9 mouse cellular contexts compared by ENCODE assay signal in the genomic region with DNA sequence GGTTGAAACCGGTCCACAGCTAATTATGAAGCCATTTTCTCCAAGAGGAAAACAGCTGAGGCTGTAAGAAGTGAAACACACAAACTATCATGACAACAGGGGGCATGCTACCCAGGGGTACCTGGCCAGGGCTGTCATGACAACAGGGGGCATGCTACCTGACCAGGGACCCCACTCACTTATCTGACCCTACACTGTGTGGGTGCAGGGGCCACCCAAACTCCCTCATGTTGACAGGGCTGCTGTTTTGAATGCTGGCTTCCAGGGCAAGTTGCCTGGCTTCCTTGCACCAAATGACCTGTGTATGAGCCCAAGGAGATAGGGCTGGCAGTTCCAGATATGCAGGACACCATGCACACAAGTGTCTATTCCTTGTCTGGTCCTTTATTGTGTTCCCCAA. TPM values are rescaled to one million over a fixed set of nuclear protein-coding genes. Genes with fewer than 3 reads are reported as not detected.
DNase-seq lines count a peak whose midpoint lies in the region; ATAC-seq and TF ChIP-seq lines count a peak whose summit lies in the region.
"Had no signal": no experiment of that assay in that cellular context is flagged by ENCODE, and none has a peak within 500 bp of the region (broad histone marks: within the 10 kb centered on the region; RNA-seq: fewer than 3 reads in every experiment).

No protein-coding gene starts in this region.

- H3K27me3 ChIP-seq in heart, embryonic 14.5 days (ENCODE audit: control insufficient read depth, insufficient read depth, low read length), result no peaks in the 10 kb centered on the region
- no peaks in the 10 kb centered on the region for H3K27me3 ChIP-seq in MEL (ENCODE audit: control insufficient read depth in 1 of 2, insufficient read depth in 2 of 2, low read length in 2 of 2)
- no peaks in the 10 kb centered on the region for H3K27me3 ChIP-seq in hindbrain, embryonic 11.5 days (ENCODE audit: control insufficient read depth, insufficient read depth, low read length)
- no peaks in the 10 kb centered on the region for H3K27me3 ChIP-seq in midbrain, embryonic 11.5 days (ENCODE audit: control insufficient read depth, insufficient read depth, low read length)

- H3K4me1 ChIP-seq in heart, embryonic 14.5 days (ENCODE audit: control insufficient read depth in 2 of 2, insufficient read depth in 2 of 2, low read length in 2 of 2), result peaks cover 6 to 24% of the 10 kb centered on the region in 2 experiments
- H3K4me1 ChIP-seq in MEL (ENCODE audit: control insufficient read depth in 1 of 2, insufficient read depth in 2 of 2, low read length in 2 of 2), result peaks cover 11 to 22% of the 10 kb centered on the region in 2 experiments
- H3K4me1 ChIP-seq in hindbrain, embryonic 11.5 days (replicated peaks; ENCODE audit: control insufficient read depth, insufficient read depth, low read length), result peaks cover 5% of the 10 kb centered on the region; the same call in 1 of the 2 replicates
- H3K4me1 ChIP-seq in midbrain, embryonic 11.5 days (ENCODE audit: control insufficient read depth, insufficient read depth, low read length), result peaks cover 12% of the 10 kb centered on the region

- H3K9me3 ChIP-seq in heart, embryonic 14.5 days (ENCODE audit: control insufficient read depth, low read length), result no peaks in the 10 kb centered on the region
- H3K9me3 ChIP-seq in MEL (replicated peaks; ENCODE audit: insufficient read depth, low read length), result no peaks in the 10 kb centered on the region
- H3K9me3 ChIP-seq in hindbrain, embryonic 11.5 days (ENCODE audit: control insufficient read depth, low read length), result no peaks in the 10 kb centered on the region
- no peaks in the 10 kb centered on the region for H3K9me3 ChIP-seq in midbrain, embryonic 11.5 days (ENCODE audit: control insufficient read depth, low read length)

- H3K4me2 ChIP-seq in heart, embryonic 14.5 days (ENCODE audit: low read length), result peak overlapping the region; percentile 90
- peak overlapping the region; percentile 73 for H3K4me2 ChIP-seq in hindbrain, embryonic 11.5 days (replicated peaks; ENCODE audit: low read depth, low read length)
- peak overlapping the region; percentile 89 for H3K4me2 ChIP-seq in midbrain, embryonic 11.5 days

- 0 out of 4 replicates have a peak overlapping the region, but pooled peaks of 1 of the 2 experiments have one; percentile 92 for H3K27ac ChIP-seq in heart, embryonic 14.5 days (replicated peaks in 1 of 2; ENCODE audit: control insufficient read depth in 1 of 2, insufficient read depth in 1 of 2, low read depth in 2 of 2, low read length in 2 of 2)
- peak overlapping the region; percentile 93 for H3K27ac ChIP-seq in MEL (ENCODE audit: control insufficient read depth, low read depth, low read length)
- no peak overlapping the region for H3K27ac ChIP-seq in hindbrain, embryonic 11.5 days (ENCODE audit: low read depth, low read length)
- no peak overlapping the region for H3K27ac ChIP-seq in midbrain, embryonic 11.5 days (ENCODE audit: low read depth, low read length)

- no peak for TF ChIP-seq EP300 in MEL (IDR thresholded peaks at IDR 0.05; ENCODE audit: low read depth in 1 of 2, low read length in 2 of 2)

- TF ChIP-seq RAD21 in MEL (IDR thresholded peaks at IDR 0.05; ENCODE audit: low read depth, low read length), result no peak

- no peak for TF ChIP-seq CTCF in MEL (IDR thresholded peaks at IDR 0.05 in 2 of 3, conservative IDR thresholded peaks at IDR 0.05 in 1 of 3; ENCODE audit: control insufficient read depth in 1 of 3, insufficient read depth in 1 of 3, low read depth in 2 of 3, low read length in 3 of 3, poor library complexity in 1 of 3, severe bottlenecking in 1 of 3)

- DNase-seq in heart, postnatal 25 days (ENCODE audit: low spot score), result no peak
- DNase-seq in MEL (ENCODE audit: low read depth, low spot score), result no peak
- DNase-seq in hindbrain, embryonic 11.5 days (ENCODE audit: low spot score), result no peak
- no peak for DNase-seq in midbrain, embryonic 11.5 days (ENCODE audit: low spot score, missing footprints)
- DNase-seq in thymus, postnatal 14 days, result no peak
- no peak for DNase-seq in frontal cortex, postnatal 14 days (ENCODE audit: low spot score in 2 of 2)
- no peak for DNase-seq in urinary bladder, postnatal 10 days (ENCODE audit: low spot score)
- DNase-seq: gastrocnemius, postnatal 36 days had no signal

- TF ChIP-seq POLR2A in MEL (IDR thresholded peaks at IDR 0.05; ENCODE audit: control insufficient read depth in 1 of 2, insufficient read depth in 1 of 2, low read depth in 1 of 2, low read length in 2 of 2, poor library complexity in 1 of 2), result no peak

- H3K79me2 ChIP-seq in MEL (ENCODE audit: control insufficient read depth, insufficient read depth, low read length, poor library complexity), result peaks cover 64% of the 10 kb centered on the region

- H3K4me3 ChIP-seq in heart, embryonic 14.5 days (ENCODE audit: control insufficient read depth in 1 of 2, insufficient read depth in 1 of 2, low read depth in 1 of 2, low read length in 2 of 2), result peak overlapping the region; percentile 84 to 85
- peak overlapping the region; percentile 64 to 72 for H3K4me3 ChIP-seq in MEL (ENCODE audit: control insufficient read depth in 1 of 2, insufficient read depth in 1 of 2, low read depth in 2 of 2, low read length in 2 of 2)
- H3K4me3 ChIP-seq in hindbrain, embryonic 11.5 days (ENCODE audit: low read depth, low read length), result peak overlapping the region; percentile 70
- peak overlapping the region; percentile 76 for H3K4me3 ChIP-seq in midbrain, embryonic 11.5 days (ENCODE audit: low read depth, low read length)

- H3K9ac ChIP-seq in heart, embryonic 14.5 days (ENCODE audit: low read length), result peak overlapping the region; percentile 87
- H3K9ac ChIP-seq in MEL (ENCODE audit: control insufficient read depth, low read depth, low read length, poor library complexity, severe bottlenecking), result peak overlapping the region; percentile 86
- H3K9ac ChIP-seq in hindbrain, embryonic 11.5 days (ENCODE audit: low read depth, low read length), result peak overlapping the region; percentile 83
- H3K9ac ChIP-seq in midbrain, embryonic 11.5 days (ENCODE audit: low read length), result peak overlapping the region; percentile 89

- ATAC-seq in heart, embryonic 14.5 days (ENCODE audit: insufficient number of reproducible peaks, insufficient read depth, low FRiP score, low read depth), result no peak
- ATAC-seq in hindbrain, embryonic 11.5 days (ENCODE audit: low FRiP score), result no peak
- no peak for ATAC-seq in midbrain, embryonic 11.5 days (ENCODE audit: low FRiP score)

- WGBS in heart, embryonic 14.5 days, result 81% methylated on average over 1 of the region's 1 CpGs
- 91% methylated on average over 1 of the region's 1 CpGs for WGBS in hindbrain, embryonic 11.5 days
- 97% methylated on average over 1 of the region's 1 CpGs for WGBS in midbrain, embryonic 11.5 days

- intact Hi-C loops in heart, postnatal 25 days (cut with DNase I), result no loop called here

- H3K36me3 ChIP-seq in heart, embryonic 14.5 days (ENCODE audit: control insufficient read depth, insufficient read depth, low read length), result peaks cover 55% of the 10 kb centered on the region
- peaks cover 25 to 39% of the 10 kb centered on the region in 2 experiments for H3K36me3 ChIP-seq in MEL (ENCODE audit: control insufficient read depth in 1 of 2, insufficient read depth in 2 of 2, low read length in 2 of 2)
- H3K36me3 ChIP-seq in hindbrain, embryonic 11.5 days (ENCODE audit: control insufficient read depth, insufficient read depth, low read length), result peaks cover 2% of the 10 kb centered on the region; the same call in 1 of the 2 replicates
- H3K36me3 ChIP-seq in midbrain, embryonic 11.5 days (ENCODE audit: control insufficient read depth, insufficient read depth, low read length), result peaks cover 21% of the 10 kb centered on the region; the same call in 1 of the 2 replicates

RNA-seq across cellular contexts. Expression of a gene that starts 1.3 kb away (rescaled TPM):
- 1.3 and 1.4 TPM in 2 replicates for polyA plus RNA-seq in heart, embryonic 14.5 days (2014; fragmentation: Nextera tagmentation; extraction: Ambion mirVana)
- 1 to 10 TPM in 1 of 2 experiments, under 1 TPM in 1; 0.86 to 1.5 TPM for total RNA-seq in heart, postnatal 25 days (2021)
- 42.1 and 47.8 TPM in 2 replicates for total RNA-seq in MEL (2012; rRNA removed)
- polyA plus RNA-seq in MEL (2012; ENCODE audit: insufficient read depth in 1 of 2, insufficient read length in 2 of 2, low read depth in 1 of 2, low replicate concordance in 2 of 2, missing spikeins in 1 of 2), result 100 to 1,000 TPM in 1 of 2 experiments, 10 to 100 TPM in 1; 38.9 to 191 TPM
- polyA plus RNA-seq in hindbrain, embryonic 11.5 days (2014; fragmentation: Nextera tagmentation; extraction: Ambion mirVana), result 2.0 and 2.3 TPM in 2 replicates
- polyA plus RNA-seq in midbrain, embryonic 11.5 days (2014; fragmentation: Nextera tagmentation; extraction: Ambion mirVana), result 2.0 and 2.1 TPM in 2 replicates

RNA-seq across cellular contexts. Expression of a gene that starts 1.3 kb away (rescaled TPM):
- 43.9 and 44.9 TPM in 2 replicates for polyA plus RNA-seq in heart, embryonic 14.5 days (2014; fragmentation: Nextera tagmentation; extraction: Ambion mirVana)
- total RNA-seq in heart, postnatal 25 days (2021), result 10 to 100 TPM; 25.8 to 27.9 TPM
- 50.0 and 60.1 TPM in 2 replicates for total RNA-seq in MEL (2012; rRNA removed)
- polyA plus RNA-seq in MEL (2012; ENCODE audit: insufficient read depth in 1 of 2, insufficient read length in 2 of 2, low read depth in 1 of 2, low replicate concordance in 2 of 2, missing spikeins in 1 of 2), result 100 to 1,000 TPM in 1 of 2 experiments, not detected in 1; 291 TPM
- 60.2 and 60.7 TPM in 2 replicates for polyA plus RNA-seq in hindbrain, embryonic 11.5 days (2014; fragmentation: Nextera tagmentation; extraction: Ambion mirVana)
- 66.0 and 76.1 TPM in 2 replicates for polyA plus RNA-seq in midbrain, embryonic 11.5 days (2014; fragmentation: Nextera tagmentation; extraction: Ambion mirVana)

RNA-seq across cellular contexts. Expression of a gene that starts 17.1 kb away (rescaled TPM):
- 45.1 and 50.8 TPM in 2 replicates for polyA plus RNA-seq in heart, embryonic 14.5 days (2014; fragmentation: Nextera tagmentation; extraction: Ambion mirVana)
- 10 to 100 TPM; 33.6 to 36.5 TPM for total RNA-seq in heart, postnatal 25 days (2021)
- total RNA-seq in MEL (2012; rRNA removed), result 198 and 247 TPM in 2 replicates
- polyA plus RNA-seq in MEL (2012; ENCODE audit: insufficient read depth in 1 of 2, insufficient read length in 2 of 2, low read depth in 1 of 2, low replicate concordance in 2 of 2, missing spikeins in 1 of 2), result 100 to 1,000 TPM; 305 to 361 TPM
- polyA plus RNA-seq in hindbrain, embryonic 11.5 days (2014; fragmentation: Nextera tagmentation; extraction: Ambion mirVana), result 46.1 and 53.2 TPM in 2 replicates
- 46.3 and 50.4 TPM in 2 replicates for polyA plus RNA-seq in midbrain, embryonic 11.5 days (2014; fragmentation: Nextera tagmentation; extraction: Ambion mirVana)

RNA-seq across cellular contexts. Expression of a gene that starts 17.6 kb away (rescaled TPM):
- polyA plus RNA-seq in heart, embryonic 14.5 days (2014; fragmentation: Nextera tagmentation; extraction: Ambion mirVana), result 0.12 and 0.49 TPM in 2 replicates
- total RNA-seq in heart, postnatal 25 days (2021), result under 1 TPM in 1 of 2 experiments, not detected in 1; 0.13 TPM
- 4.6 and 6.4 TPM in 2 replicates for total RNA-seq in MEL (2012; rRNA removed)
- 1 to 10 TPM in 1 of 2 experiments, not detected in 1; 8.3 TPM for polyA plus RNA-seq in MEL (2012; ENCODE audit: insufficient read depth in 1 of 2, insufficient read length in 2 of 2, low read depth in 1 of 2, low replicate concordance in 2 of 2, missing spikeins in 1 of 2)
- 0.40 and 1.0 TPM in 2 replicates for polyA plus RNA-seq in hindbrain, embryonic 11.5 days (2014; fragmentation: Nextera tagmentation; extraction: Ambion mirVana)
- 0.75 and 1.3 TPM in 2 replicates for polyA plus RNA-seq in midbrain, embryonic 11.5 days (2014; fragmentation: Nextera tagmentation; extraction: Ambion mirVana)

RNA-seq across cellular contexts. Expression of a gene that starts 23.6 kb away (rescaled TPM):
- polyA plus RNA-seq in heart, embryonic 14.5 days (2014; fragmentation: Nextera tagmentation; extraction: Ambion mirVana), result 1.1 TPM in 1 of 2 replicates, not detected in the other
- not detected for total RNA-seq in heart, postnatal 25 days (2021)
- total RNA-seq in MEL (2012; rRNA removed), result 1.1 and 1.5 TPM in 2 replicates
- 1 to 10 TPM in 1 of 2 experiments, not detected in 1; 8.0 TPM for polyA plus RNA-seq in MEL (2012; ENCODE audit: insufficient read depth in 1 of 2, insufficient read length in 2 of 2, low read depth in 1 of 2, low replicate concordance in 2 of 2, missing spikeins in 1 of 2)
- polyA plus RNA-seq in hindbrain, embryonic 11.5 days (2014; fragmentation: Nextera tagmentation; extraction: Ambion mirVana), result 0.45 and 2.7 TPM in 2 replicates
- 0.86 and 2.1 TPM in 2 replicates for polyA plus RNA-seq in midbrain, embryonic 11.5 days (2014; fragmentation: Nextera tagmentation; extraction: Ambion mirVana)
- total RNA-seq: gastrocnemius, postnatal 36 days had no signal

Comparison
In these comparisons a context has a peak if more than half of its experiments do, and no peak if none do; other contexts are left out.
1. RNA of a gene that starts 1.3 kb away (polyA plus RNA-seq): 38.9 to 191 TPM in MEL; 2.0 to 2.1 TPM in midbrain, embryonic 11.5 days, 2.0 to 2.3 TPM in hindbrain, embryonic 11.5 days and 1.3 to 1.4 TPM in heart, embryonic 14.5 days; every median in the first group is over 10 times any median in the second.
2. Peak in every context shown above with its lines, with median percentiles within 50 percentile points of each other: H3K4me2 ChIP-seq, H3K4me3 ChIP-seq and H3K9ac ChIP-seq.